Mouse (Mus musculus): ENCODE results near the gene Cd180.

Gene Cd180

DNA sequence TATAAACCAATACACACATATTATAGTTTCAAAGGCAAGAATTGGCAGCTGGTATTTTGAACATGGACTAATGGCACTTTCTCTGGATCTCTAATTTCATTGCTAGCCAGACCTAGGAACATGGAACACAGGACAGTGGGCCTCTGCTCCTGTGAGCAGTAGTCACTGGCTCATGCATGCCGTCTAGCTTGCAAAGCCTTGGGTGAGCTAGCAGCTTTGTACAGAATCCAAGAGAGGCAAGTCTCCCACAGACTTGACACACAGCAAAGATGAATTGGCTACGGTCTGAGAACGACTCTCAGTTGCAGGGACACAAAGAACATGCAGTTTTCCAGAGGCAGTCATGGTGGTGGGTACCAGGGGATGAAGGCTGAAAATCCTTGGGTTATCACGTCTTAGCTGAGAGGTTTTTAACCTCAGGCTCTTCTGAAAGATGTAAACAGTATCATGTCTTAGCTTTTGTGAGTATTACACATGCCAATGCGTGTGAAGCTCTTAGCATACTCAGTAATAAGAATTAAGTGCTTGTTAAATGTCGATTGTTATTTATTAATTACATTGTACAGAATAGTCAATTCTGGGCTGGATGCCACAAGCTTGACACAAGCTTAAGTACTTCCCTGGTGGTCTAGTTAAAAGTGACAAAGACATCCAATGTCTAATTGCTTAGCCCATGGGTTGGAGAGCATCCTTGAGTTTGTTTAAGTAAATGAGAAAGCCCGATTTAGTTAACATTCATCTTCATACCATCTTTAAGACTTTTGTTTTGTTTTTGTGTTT is 90.4 kb downstream of the Cd180 start:
- no peak for DNase-seq (ENCODE audit: low read depth)

- no peak for DNase-seq (ENCODE audit: low read depth)
Measured at GRCm38 (mm10) chr13:102786666-102787230, 93.4 kb downstream of the Cd180 start.
